Mouse (Mus musculus) lung, embryonic 15.5 days (tissue): ENCODE measurements around the gene Hsp90ab1. TPM values are rescaled to one million over a fixed set of nuclear protein-coding genes. Genes with fewer than 3 reads are reported as not detected.

Experiments used
- ATAC-seq: fragments of 200-750 bp; cut with Nextera tagmentation; 2 replicates; pipeline ENCODE4 v1.8.0; 2017; ENCODE audit warnings: moderate number of reproducible peaks, borderline replicate concordance; ENCODE audit not compliant: low FRiP score, low TSS enrichment; ENCODE audit errors: extremely low read depth
- H3K27ac ChIP-seq: fragments of 300-500 bp; sonication (generic); 2 replicates; pipeline ENCODE4 v1.5.1; 2015; ENCODE audit warnings: moderate library complexity, mild to moderate bottlenecking, inconsistent platforms
- H3K27me3 ChIP-seq: fragments of 300-500 bp; sonication (generic); 2 replicates; pipeline ENCODE4 v1.6.1; 2015; ENCODE audit warnings: inconsistent platforms
- H3K36me3 ChIP-seq: fragments of 300-500 bp; sonication (generic); 2 replicates; pipeline ENCODE4 v1.6.1; 2015; ENCODE audit warnings: inconsistent platforms
- H3K4me1 ChIP-seq: fragments of 300-500 bp; sonication (generic); 2 replicates; pipeline ENCODE4 v1.6.1; 2015; ENCODE audit warnings: inconsistent platforms
- H3K4me2 ChIP-seq: fragments of 300-500 bp; sonication (generic); 2 replicates; pipeline ENCODE4 v1.6.1; 2015; ENCODE audit warnings: inconsistent platforms, mild to moderate bottlenecking, moderate library complexity
- H3K4me3 ChIP-seq: fragments of 300-500 bp; sonication (generic); 2 replicates; pipeline ENCODE4 v1.5.1; 2015; ENCODE audit warnings: mild to moderate bottlenecking, inconsistent platforms
- H3K9ac ChIP-seq: fragments of 300-500 bp; sonication (generic); 2 replicates; pipeline ENCODE4 v1.6.1; 2015; ENCODE audit warnings: inconsistent platforms
- H3K9me3 ChIP-seq: fragments of 300-500 bp; sonication (generic); 2 replicates; pipeline ENCODE4 v1.6.1; 2016; ENCODE audit warnings: inconsistent platforms
- WGBS: fragments of 180-500 bp; shearing (Covaris S2); methylation state at CpG from one replicate; pipeline ENCODE4 v1.1.7; 2015; 5-methylcytosine and 5-hydroxymethylcytosine counted together
- polyA plus RNA-seq: library from polyadenylated mRNA; unstranded; fragments of >200 nt; fragmentation: Nextera tagmentation; extraction: Ambion mirVana; gene quantifications from 2 replicates; pipeline ENCODE4 v1.2.1, GENCODE M21; 2015

Hsp90ab1 gene
- polyA plus RNA-seq, 1 experiment from 2014 or later = 1,572 TPM

DNA sequence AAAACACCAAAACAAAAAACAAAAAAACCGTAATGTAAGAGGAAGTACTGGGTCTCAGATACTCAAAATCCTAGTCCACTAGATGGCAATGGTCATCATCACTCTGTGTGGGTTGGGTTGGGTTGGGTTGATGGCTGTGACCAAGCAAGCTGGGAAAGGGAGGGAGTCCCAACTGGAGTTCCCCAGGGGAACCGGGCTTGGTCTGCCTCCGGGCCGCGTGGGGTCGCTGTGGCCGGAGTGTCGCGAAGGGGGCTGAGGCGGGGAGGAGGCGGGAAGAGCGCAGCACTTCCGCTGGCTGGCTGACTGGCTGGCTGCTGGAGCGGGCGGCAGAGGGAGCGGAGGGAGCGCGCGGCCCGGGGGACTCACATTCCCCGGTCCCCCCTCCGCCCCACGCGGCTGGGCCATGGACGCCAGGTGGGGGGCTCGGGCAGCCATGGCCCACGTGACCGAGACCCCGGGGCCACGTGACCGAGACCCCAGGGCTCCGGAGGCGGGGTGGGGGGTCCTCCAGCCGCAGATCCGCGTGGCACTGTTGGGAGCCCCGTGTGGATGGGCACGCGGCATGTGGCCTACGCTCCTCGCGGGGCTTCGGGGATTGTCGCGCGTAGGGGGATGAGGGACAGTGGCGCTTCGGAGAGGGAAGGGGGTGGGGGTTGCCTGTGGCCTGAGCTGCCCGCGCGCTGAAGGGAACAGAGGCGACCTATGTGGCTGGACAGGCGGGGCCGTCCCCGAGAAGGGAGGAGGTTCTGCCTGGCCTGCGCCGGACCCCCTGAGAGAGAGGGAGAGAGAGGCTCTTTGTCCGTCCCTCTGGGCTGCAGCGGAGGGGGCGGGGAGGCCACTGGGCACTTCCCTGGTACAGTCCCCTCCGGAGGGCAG lies 9.2 kb downstream of the Hsp90ab1 start, which contains the start of gene Slc35b2:
TSS of gene Slc35b2 (plus strand) at position 220 of the 876 bp plus-strand sequence.
- peak within 1 kb of the TSS; percentile 97 for H3K9ac ChIP-seq
- ATAC-seq = peak; percentile 89
- H3K4me2 ChIP-seq = peak within 1 kb of the TSS; percentile 83
- peaks cover 23% of the 10 kb centered on the region for H3K4me1 ChIP-seq
- H3K27me3 ChIP-seq = no peaks in the 10 kb centered on the region
- WGBS = 2% methylated on average over 61 of the region's 61 CpGs
- H3K27ac ChIP-seq = peak within 1 kb of the TSS; percentile 82
- H3K9me3 ChIP-seq = no peaks in the 10 kb centered on the region
- H3K4me3 ChIP-seq = peak within 1 kb of the TSS; percentile 96
- H3K36me3 ChIP-seq = peaks cover 33% of the 10 kb centered on the region

DNA sequence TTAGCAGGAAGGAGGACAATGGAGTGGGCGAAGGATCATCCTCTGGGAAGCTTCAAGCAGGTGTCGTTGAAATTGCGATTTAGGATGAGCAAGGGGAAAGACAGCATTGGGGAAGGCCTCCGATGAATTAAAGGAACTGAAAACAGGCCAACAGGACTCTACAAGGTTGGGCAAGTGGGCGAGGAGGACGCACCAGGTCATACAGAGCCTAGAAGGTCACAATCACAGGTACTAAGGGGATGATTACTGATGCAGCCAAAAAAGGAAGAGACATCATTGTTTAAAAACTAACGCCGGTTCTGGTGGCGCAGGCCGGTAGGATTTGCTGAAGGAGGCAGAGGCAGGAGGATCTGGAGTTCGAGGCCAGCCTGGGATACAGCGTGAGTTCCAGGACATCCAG lies 9.9 kb downstream of the Hsp90ab1 start:
- Histone ChIP-seq H3K4me1 (peaks cover 21% of the 10 kb centered on the region), H3K27ac (no peak overlapping the region), H3K27me3 (no peaks in the 10 kb centered on the region), H3K9me3 (no peaks in the 10 kb centered on the region), H3K4me3 (peak overlapping the region; percentile 96), H3K9ac (no peak overlapping the region), H3K36me3 (peaks cover 26% of the 10 kb centered on the region), H3K4me2 (no peak overlapping the region)
- WGBS = 68% methylated on average over 12 of the region's 12 CpGs
- ATAC-seq = no peak

DNA sequence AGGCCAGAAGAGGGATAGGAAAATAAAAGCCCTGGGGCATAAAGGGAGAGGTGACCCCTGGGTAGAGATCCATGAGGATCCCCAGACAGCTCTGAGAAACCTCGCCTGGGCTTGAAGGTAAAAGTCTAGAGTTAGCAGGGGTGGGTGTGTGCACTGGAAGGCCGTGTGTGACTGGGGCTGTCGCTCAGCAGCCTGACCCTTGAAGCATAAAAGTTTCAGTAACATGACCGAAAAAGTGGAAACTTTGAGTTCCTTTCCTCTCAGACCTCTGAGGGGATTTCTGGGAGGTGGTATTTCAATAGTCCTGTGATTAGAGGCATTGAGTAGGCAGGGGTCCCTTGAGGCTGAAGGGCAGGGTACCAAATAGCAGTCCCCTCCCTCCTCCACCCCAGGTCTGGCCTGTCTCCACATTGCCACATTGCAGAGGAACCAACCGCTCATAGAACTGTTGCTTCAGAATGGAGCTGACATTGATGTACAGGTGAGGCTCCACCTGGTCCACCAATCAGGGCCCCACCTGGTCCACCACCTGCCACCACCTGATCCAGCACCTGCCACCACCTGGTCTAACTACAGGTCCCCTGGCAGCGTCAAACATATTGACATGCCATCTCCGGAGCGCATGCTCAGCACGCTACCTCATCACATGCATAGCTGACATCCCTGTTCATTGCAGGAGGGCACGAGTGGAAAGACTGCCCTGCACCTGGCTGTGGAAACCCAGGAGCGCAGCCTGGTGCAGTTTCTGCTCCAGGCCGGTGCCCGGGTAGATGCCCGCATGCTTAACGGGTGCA lies 13.1 kb downstream of the Hsp90ab1 start:
- ATAC-seq = no peak
- peaks cover 13% of the 10 kb centered on the region for H3K4me1 ChIP-seq
- H3K9ac ChIP-seq = no peak overlapping the region

DNA sequence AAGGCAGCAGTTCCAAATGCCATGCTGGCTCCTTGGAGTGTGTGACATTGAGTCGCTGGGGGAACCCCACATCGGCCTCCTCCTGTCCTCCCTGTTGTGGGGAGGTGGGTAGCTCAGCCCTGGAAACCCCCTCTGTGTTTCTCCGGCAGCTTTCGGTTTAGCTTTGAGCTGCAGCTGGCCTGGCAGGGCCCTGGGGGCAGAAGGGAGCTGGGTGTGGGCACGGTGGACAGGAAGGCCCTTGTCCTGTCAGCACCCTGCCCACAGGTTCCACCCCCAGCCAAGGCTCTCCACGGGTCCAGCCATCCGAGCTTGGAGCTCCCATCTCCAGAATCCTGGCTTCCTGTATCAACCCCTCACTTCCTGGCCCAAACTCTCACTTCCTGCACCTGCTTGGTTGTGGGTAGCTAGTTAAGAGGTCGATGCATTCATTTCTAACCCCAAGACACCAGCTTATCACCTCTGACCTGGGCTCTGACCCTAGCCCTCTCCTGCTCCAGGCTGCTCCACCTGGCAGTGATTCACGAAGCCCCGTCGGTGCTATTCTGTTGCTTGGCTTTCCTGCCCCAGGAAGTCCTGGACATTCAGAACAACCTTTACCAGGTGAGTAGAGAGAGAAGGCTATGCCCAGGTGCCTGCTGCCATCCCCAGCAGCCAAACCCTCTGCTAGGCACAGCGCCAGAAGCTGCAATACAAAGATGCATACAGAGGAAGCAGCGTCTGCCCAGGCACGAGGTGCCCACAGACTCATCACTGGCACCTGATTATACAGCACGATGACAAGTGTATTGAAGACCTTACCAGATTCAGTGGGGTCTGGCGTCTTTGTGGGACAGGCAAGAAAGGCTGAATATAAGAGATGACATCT lies 14.8 kb downstream of the Hsp90ab1 start:
- H3K9me3 ChIP-seq = no peaks in the 10 kb centered on the region
- H3K27ac ChIP-seq = no peak overlapping the region
- peaks cover 7% of the 10 kb centered on the region for H3K4me1 ChIP-seq
- no peak for ATAC-seq
- no peak overlapping the region for H3K4me3 ChIP-seq
- H3K9ac ChIP-seq = no peak overlapping the region
- 56% methylated on average over 16 of the region's 16 CpGs for WGBS
- H3K4me2 ChIP-seq = no peak overlapping the region
- H3K27me3 ChIP-seq = peaks cover 24% of the 10 kb centered on the region
- no peaks in the 10 kb centered on the region for H3K36me3 ChIP-seq

More for the DNA sequence above, 13.1 kb downstream of the Hsp90ab1 start:
- peaks cover 17% of the 10 kb centered on the region for H3K27me3 ChIP-seq
- 80% methylated on average over 15 of the region's 15 CpGs for WGBS
- H3K4me3 ChIP-seq = no peak overlapping the region
- no peak overlapping the region for H3K27ac ChIP-seq
- no peaks in the 10 kb centered on the region for H3K36me3 ChIP-seq
- no peak overlapping the region for H3K4me2 ChIP-seq
- no peaks in the 10 kb centered on the region for H3K9me3 ChIP-seq

DNA sequence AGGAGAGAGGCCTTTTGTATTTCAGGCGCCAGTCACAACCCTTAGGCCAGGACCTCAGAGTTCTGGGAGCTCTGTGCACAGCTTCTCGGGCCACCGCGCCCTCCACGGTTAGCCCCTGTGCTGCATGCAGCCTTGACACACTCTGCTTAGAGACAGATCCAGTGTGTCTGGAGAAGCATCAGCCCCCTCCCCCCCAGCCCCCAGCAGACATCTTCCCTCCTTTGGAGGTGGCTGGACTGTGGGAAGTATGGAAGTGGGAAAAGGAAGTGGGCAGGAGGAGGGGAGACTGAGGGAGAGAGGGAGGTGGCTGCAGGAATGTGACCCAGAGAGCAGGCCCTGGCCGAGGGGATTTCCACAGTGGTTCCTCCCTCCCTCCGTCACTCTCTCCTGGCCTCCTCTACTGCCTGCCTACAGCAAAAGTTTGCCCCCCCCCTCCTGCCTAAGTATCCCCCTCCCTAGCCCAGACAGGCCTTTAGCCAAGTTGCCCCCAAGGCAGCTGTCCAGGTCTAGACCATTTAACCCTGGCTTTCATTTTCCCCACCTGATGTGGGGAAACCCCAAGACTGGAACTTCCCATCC lies 15.7 kb downstream of the Hsp90ab1 start:
- no peak overlapping the region for H3K9ac ChIP-seq

DNA sequence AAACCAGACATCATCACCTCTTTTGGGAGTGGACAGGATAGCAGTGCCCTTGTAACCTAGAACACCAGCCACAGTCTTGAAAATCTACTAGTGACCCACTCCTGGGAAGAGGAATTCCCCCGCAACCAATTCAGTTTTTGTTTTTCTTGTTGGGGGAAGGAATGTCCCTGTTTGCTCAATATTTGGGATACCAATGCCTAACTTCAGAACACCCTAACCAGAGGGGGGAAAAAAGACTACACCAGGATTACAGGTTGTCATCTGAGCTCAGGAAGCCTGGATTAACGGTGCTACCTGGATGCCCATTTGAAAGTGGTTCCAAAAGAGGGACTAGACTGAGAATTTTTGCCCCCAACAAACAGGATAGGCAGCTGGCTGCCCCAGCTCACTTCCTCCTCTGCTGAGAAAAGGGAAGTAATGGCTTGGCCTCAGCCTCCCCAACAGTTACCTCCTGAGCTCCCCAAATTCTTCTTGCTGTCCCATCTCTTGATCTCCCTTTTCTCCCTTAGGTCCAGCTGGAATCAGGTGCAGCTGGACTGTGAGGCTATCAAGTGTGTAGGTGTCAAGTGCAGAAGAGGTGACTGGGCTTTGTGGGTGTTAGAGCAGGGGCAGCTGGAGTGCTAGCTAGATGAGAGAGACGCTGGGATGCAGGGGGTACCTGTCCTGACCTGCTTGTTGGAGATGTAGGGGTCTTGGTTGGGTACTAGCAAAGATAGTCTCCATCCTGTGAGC lies 16.4 kb downstream of the Hsp90ab1 start:
- no peaks in the 10 kb centered on the region for H3K36me3 ChIP-seq
- H3K4me2 ChIP-seq = peak overlapping the region; percentile 94
- peak overlapping the region; percentile 55 for H3K4me3 ChIP-seq
- WGBS = 52% methylated on average over 3 of the region's 3 CpGs
- peaks cover 10% of the 10 kb centered on the region for H3K4me1 ChIP-seq
- H3K9ac ChIP-seq = no peak overlapping the region
- ATAC-seq = no peak
- H3K9me3 ChIP-seq = no peaks in the 10 kb centered on the region
- peaks cover 28% of the 10 kb centered on the region for H3K27me3 ChIP-seq
- H3K27ac ChIP-seq = no peak overlapping the region

More for the DNA sequence above, 15.7 kb downstream of the Hsp90ab1 start:
- Histone ChIP-seq H3K4me1 (peaks cover 7% of the 10 kb centered on the region), H3K36me3 (no peaks in the 10 kb centered on the region), H3K9me3 (no peaks in the 10 kb centered on the region), H3K27ac (no peak overlapping the region), H3K27me3 (peaks cover 28% of the 10 kb centered on the region), H3K4me3 (no peak overlapping the region), H3K4me2 (peak overlapping the region; percentile 94; the same call in 1 of the 2 replicates)
- WGBS = 56% methylated on average over 7 of the region's 7 CpGs
- no peak for ATAC-seq

DNA sequence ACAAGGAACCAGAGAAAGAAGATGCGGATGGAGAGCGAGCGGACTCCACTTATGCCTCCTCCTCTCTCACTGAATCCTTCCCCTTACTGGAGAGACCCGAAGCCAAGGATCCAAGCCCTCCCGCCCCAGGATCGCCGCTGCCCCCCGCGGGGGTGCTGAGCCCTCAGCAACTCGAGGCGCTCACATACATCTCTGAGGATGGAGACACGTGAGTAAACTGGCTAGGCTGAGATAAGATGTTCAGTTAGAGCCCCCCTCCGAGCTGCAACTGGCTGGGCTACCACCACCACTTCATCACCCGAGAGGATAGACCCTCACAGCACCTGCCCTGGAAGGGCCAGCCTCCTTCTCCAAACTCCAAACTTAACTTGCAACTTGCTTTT lies 17.0 kb downstream of the Hsp90ab1 start:
- WGBS = 2% methylated on average over 14 of the region's 14 CpGs
- peak overlapping the region; percentile 47 for H3K9ac ChIP-seq
- no peak for ATAC-seq

DNA sequence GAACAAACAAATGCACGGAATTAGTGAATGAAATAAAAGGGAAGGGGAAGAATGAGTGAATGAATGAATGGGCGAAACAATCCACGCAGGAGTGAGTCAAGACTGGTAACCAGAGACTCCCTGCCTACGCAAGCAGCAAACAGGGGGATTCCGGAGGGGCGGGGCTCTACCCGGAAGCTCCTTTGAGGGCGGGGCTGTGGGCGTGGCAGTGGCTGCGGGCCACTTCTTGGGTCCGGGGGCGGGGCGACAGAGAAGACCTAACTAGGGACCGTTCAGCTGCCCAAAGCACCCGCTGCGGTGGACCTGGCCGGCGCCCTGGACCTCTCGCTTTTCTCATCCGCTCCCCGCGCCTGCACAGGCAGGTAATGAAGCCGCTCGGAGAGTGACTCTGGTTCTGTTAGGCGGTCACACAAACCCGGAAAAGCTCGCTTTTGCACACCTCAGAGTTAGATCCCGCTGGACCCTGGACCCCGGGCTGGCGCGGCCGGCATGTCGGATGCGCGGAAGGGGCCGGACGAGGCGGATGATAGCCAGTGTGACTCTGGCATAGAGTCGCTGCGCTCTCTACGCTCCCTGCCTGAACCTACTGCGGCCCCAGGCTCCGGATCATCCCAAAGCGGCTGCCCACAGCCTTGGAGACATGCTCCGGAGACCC lies 17.5 kb downstream of the Hsp90ab1 start, which contains the start of gene Nfkbie:
TSS of gene Nfkbie (plus strand) at position 252 of the 655 bp plus-strand sequence.
- H3K9ac ChIP-seq = peak within 1 kb of the TSS; percentile 47
- no peaks in the 10 kb centered on the region for H3K9me3 ChIP-seq
- ATAC-seq = peak; percentile 73
- 1% methylated on average over 45 of the region's 45 CpGs for WGBS
- H3K4me2 ChIP-seq = peak within 1 kb of the TSS; percentile 94
- no peaks in the 10 kb centered on the region for H3K36me3 ChIP-seq
- H3K4me3 ChIP-seq = peak within 1 kb of the TSS; percentile 55
- H3K27me3 ChIP-seq = peaks cover 37% of the 10 kb centered on the region
- peaks cover 10% of the 10 kb centered on the region for H3K4me1 ChIP-seq
- H3K27ac ChIP-seq = no peak within 1 kb of the TSS

More for the DNA sequence above, 17.0 kb downstream of the Hsp90ab1 start:
- H3K4me2 ChIP-seq = peak overlapping the region; percentile 94
- peak overlapping the region; percentile 55 for H3K4me3 ChIP-seq
- peaks cover 10% of the 10 kb centered on the region for H3K4me1 ChIP-seq
- H3K36me3 ChIP-seq = no peaks in the 10 kb centered on the region
- no peak overlapping the region for H3K27ac ChIP-seq
- no peaks in the 10 kb centered on the region for H3K9me3 ChIP-seq
- peaks cover 32% of the 10 kb centered on the region for H3K27me3 ChIP-seq

DNA sequence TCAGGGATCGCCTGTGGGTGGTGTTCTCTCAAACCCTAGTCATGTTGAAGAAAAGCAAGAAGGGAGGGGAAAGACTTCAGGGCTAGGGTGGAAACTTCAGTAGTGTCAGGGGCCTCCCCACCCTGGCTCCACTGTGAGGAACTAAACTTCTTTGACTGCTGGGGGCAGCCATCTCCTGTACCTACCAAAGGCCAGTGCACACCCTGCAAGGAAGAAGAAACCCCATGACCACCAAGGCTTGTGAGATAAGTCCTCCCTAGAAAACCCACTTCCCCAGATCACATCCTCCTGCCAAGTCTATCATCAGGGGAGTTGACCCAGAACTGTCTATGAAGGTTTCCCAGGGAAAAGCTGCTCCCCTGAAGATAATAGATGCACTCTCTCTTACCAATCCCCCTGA lies 18.7 kb downstream of the Hsp90ab1 start:
- peaks cover 18% of the 10 kb centered on the region for H3K4me1 ChIP-seq
- peaks cover 45% of the 10 kb centered on the region for H3K27me3 ChIP-seq
- H3K36me3 ChIP-seq = no peaks in the 10 kb centered on the region
- H3K9ac ChIP-seq = no peak overlapping the region
- H3K27ac ChIP-seq = no peak overlapping the region
- no peaks in the 10 kb centered on the region for H3K9me3 ChIP-seq
- H3K4me2 ChIP-seq = no peak overlapping the region
- 39% methylated on average over 1 of the region's 1 CpGs for WGBS
- no peak overlapping the region for H3K4me3 ChIP-seq
- ATAC-seq = no peak

DNA sequence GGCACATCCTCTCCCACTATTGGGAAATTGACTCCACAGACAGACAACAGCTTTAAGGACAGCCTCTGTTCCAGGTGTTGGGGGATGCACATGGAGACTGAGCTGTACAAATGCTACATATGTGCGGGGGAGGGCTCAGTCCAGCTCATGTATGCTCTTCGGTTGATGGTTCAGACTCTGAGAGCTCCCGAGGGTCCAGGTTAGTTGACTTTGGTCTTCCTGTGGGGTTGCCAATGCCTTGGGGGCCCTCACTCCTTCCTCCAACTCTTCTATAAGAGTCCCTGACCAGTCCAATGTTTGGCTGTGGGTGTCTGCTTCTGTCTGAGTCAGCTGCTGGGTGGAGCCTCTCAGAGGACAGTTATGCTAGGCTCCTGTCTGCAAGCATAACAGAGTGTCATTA lies 20.0 kb downstream of the Hsp90ab1 start:
- Histone ChIP-seq H3K9ac (no peak overlapping the region), H3K4me1 (peaks cover 21% of the 10 kb centered on the region), H3K27ac (no peak overlapping the region), H3K4me2 (no peak overlapping the region), H3K4me3 (no peak overlapping the region), H3K36me3 (no peaks in the 10 kb centered on the region), H3K9me3 (no peaks in the 10 kb centered on the region), H3K27me3 (peaks cover 57% of the 10 kb centered on the region)
- no peak for ATAC-seq
- 72% methylated on average over 3 of the region's 3 CpGs for WGBS
